17 mouse cellular contexts compared by ENCODE assay signal in genomic region chr10:37741581-37741980, GRCm38 (mm10).
"Had no signal": no experiment of that assay in that cellular context is flagged by ENCODE, and none has a peak within 500 bp of the region (broad histone marks: within the 10 kb centered on the region; RNA-seq: fewer than 3 reads in every experiment).

No protein-coding gene starts in this region.

- H3K4me2 ChIP-seq: midbrain, embryonic 15.5 days; neural tube, embryonic 12.5 days had no signal

- H3K9ac ChIP-seq: liver, embryonic 14.5 days; midbrain, embryonic 15.5 days; neural tube, embryonic 12.5 days had no signal

- H3K36me3 ChIP-seq: midbrain, embryonic 10.5 days; midbrain, embryonic 15.5 days; neural tube, embryonic 12.5 days had no signal

- H3K27ac ChIP-seq: liver, embryonic 14.5 days; midbrain, embryonic 10.5 days; midbrain, embryonic 15.5 days; neural tube, embryonic 12.5 days had no signal

- H3K4me3 ChIP-seq: midbrain, embryonic 10.5 days; midbrain, embryonic 15.5 days; neural tube, embryonic 12.5 days had no signal

- ATAC-seq: midbrain, embryonic 15.5 days had no signal

- H3K27me3 ChIP-seq: midbrain, embryonic 15.5 days; neural tube, embryonic 12.5 days had no signal

- H3K9me3 ChIP-seq: midbrain, embryonic 10.5 days; midbrain, embryonic 15.5 days; neural tube, embryonic 12.5 days had no signal

- H3K4me1 ChIP-seq: midbrain, embryonic 10.5 days; midbrain, embryonic 15.5 days; neural tube, embryonic 12.5 days had no signal

- DNase-seq: kidney, adult 11 months; kidney, postnatal 14 days; layer of hippocampus, adult 9-11 months; layer of hippocampus, postnatal 36 days; liver; lung, adult 18-20 months; lung, postnatal 10 days; lung, postnatal 4 days; retina, postnatal 1 day; right cerebral cortex, postnatal 4 days; spleen, adult 18-20 months; thymus, adult 18-20 months; thymus, postnatal 14 days had no signal
